ENCODE assay signal across 9 mouse cellular contexts in the genomic region with DNA sequence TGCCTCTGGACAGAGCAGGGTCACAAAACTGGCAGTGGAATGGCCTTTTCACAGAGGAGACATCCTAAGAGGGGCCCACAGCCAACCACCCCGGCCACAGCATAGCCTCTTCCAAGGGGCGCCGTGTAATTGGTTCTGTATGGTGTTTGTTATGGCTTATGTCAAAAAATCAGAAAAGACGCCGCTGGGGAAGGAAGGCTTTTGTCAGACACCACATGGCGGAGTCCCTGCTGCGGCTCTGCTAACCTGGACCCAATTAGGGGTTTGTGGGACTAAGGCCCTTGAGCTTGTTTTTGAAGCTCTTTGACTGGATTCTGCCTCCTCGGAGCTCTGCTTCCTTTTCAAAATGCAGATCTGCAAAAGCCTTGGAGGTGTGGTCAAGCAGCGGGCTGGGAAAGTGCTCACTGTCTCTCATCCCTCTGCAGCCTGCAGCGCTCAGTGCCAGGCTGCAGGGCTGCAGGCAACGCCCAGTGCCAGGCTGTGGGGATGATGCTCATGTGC. TPM values are rescaled to one million over a fixed set of nuclear protein-coding genes. Genes with fewer than 3 reads are reported as not detected.
DNase-seq lines count a peak whose midpoint lies in the region; ATAC-seq lines count a peak whose summit lies in the region.
"Had no signal": no experiment of that assay in that cellular context is flagged by ENCODE, and none has a peak within 500 bp of the region (broad histone marks: within the 10 kb centered on the region; RNA-seq: fewer than 3 reads in every experiment).

No protein-coding gene starts in this region.

- no peak overlapping the region for H3K4me3 ChIP-seq in forebrain, embryonic 11.5 days (ENCODE audit: low read depth, low read length)
- no peak overlapping the region for H3K4me3 ChIP-seq in liver, embryonic 11.5 days (ENCODE audit: low read depth, low read length)

- no peak for ATAC-seq in forebrain, embryonic 11.5 days (replicated peaks; ENCODE audit: low FRiP score)
- ATAC-seq in liver, embryonic 11.5 days (replicated peaks; ENCODE audit: low FRiP score), result no peak

- H3K27ac ChIP-seq in forebrain, embryonic 11.5 days (ENCODE audit: low read depth, low read length), result peak overlapping the region; percentile 37; the same call in 1 of the 2 replicates
- H3K27ac ChIP-seq in liver, embryonic 11.5 days (ENCODE audit: low read depth, low read length), result no peak overlapping the region
- H3K27ac ChIP-seq: liver, embryonic 14.5 days had no signal

- no peaks in the 10 kb centered on the region for H3K9me3 ChIP-seq in forebrain, embryonic 11.5 days (ENCODE audit: control insufficient read depth, low read length)
- H3K9me3 ChIP-seq in liver, embryonic 11.5 days (ENCODE audit: control insufficient read depth, low read length), result no peaks in the 10 kb centered on the region

- 0 out of 2 replicates have a peak overlapping the region, but pooled peaks have one; percentile 23 for H3K9ac ChIP-seq in forebrain, embryonic 11.5 days (ENCODE audit: low read length)
- H3K9ac ChIP-seq in liver, embryonic 11.5 days (ENCODE audit: low read depth, low read length), result no peak overlapping the region
- H3K9ac ChIP-seq: liver, embryonic 14.5 days had no signal

- peaks cover 7% of the 10 kb centered on the region for H3K4me1 ChIP-seq in forebrain, embryonic 11.5 days (replicated peaks; ENCODE audit: control insufficient read depth, insufficient read depth, low read length)
- H3K4me1 ChIP-seq in liver, embryonic 11.5 days (replicated peaks; ENCODE audit: control insufficient read depth, insufficient read depth, low read length), result no peaks in the 10 kb centered on the region

- no peaks in the 10 kb centered on the region for H3K27me3 ChIP-seq in forebrain, embryonic 11.5 days (ENCODE audit: control insufficient read depth, insufficient read depth, low read length)
- H3K27me3 ChIP-seq in liver, embryonic 11.5 days (replicated peaks; ENCODE audit: control insufficient read depth, insufficient read depth, low read length), result no peaks in the 10 kb centered on the region

- H3K4me2 ChIP-seq in forebrain, embryonic 11.5 days (ENCODE audit: low read depth, low read length, severe bottlenecking), result peak overlapping the region; percentile 22; the same call in 1 of the 2 replicates
- H3K4me2 ChIP-seq in liver, embryonic 11.5 days, result no peak overlapping the region

- DNase-seq in right cerebral cortex, postnatal 25 days, result peak; percentile 6
- no peak for DNase-seq in right cerebral cortex, postnatal 14 days
- DNase-seq in forebrain, embryonic 11.5 days (ENCODE audit: low spot score), result peak; percentile 67
- peak; percentile 53 for DNase-seq in mesoderm, embryonic 11.5 days (ENCODE audit: low read depth, low spot score)
- no peak for DNase-seq in urinary bladder, postnatal 4 days (ENCODE audit: low spot score in 2 of 2)
- no peak for DNase-seq in liver, embryonic 11.5 days (ENCODE audit: low spot score)
- DNase-seq in urinary bladder, adult 18-20 months (ENCODE audit: low spot score in 2 of 2), result no peak

- H3K36me3 ChIP-seq in forebrain, embryonic 11.5 days (ENCODE audit: control insufficient read depth, insufficient read depth, low read length), result no peaks in the 10 kb centered on the region
- H3K36me3 ChIP-seq in liver, embryonic 11.5 days (ENCODE audit: control insufficient read depth, insufficient read depth, low read length), result no peaks in the 10 kb centered on the region

- 13% methylated on average over 11 of the region's 11 CpGs for WGBS in forebrain, embryonic 11.5 days
- WGBS in liver, embryonic 11.5 days, result 46% methylated on average over 11 of the region's 11 CpGs

RNA-seq across cellular contexts. Expression of gene Ribc2, which starts 34.6 kb away (rescaled TPM):
- polyA plus RNA-seq in forebrain, embryonic 11.5 days (2014; fragmentation: Nextera tagmentation; extraction: Ambion mirVana), result 0.47 and 0.95 TPM in 2 replicates
- 0.15 and 0.25 TPM in 2 replicates for polyA plus RNA-seq in liver, embryonic 11.5 days (2014; fragmentation: Nextera tagmentation; extraction: Ambion mirVana)
- polyA plus RNA-seq: liver, embryonic 14.5 days; small intestine, adult 2 months had no signal

RNA-seq across cellular contexts. Expression of gene Smc1b, which starts 34.7 kb away (rescaled TPM):
- 0.07 and 0.12 TPM in 2 replicates for polyA plus RNA-seq in forebrain, embryonic 11.5 days (2014; fragmentation: Nextera tagmentation; extraction: Ambion mirVana)
- polyA plus RNA-seq in liver, embryonic 11.5 days (2014; fragmentation: Nextera tagmentation; extraction: Ambion mirVana), result 0.04 and 0.06 TPM in 2 replicates
- polyA plus RNA-seq: small intestine, adult 2 months had no signal

RNA-seq across cellular contexts. Expression of gene Fbln1, which starts 39.3 kb away (rescaled TPM):
- polyA plus RNA-seq in forebrain, embryonic 11.5 days (2014; fragmentation: Nextera tagmentation; extraction: Ambion mirVana), result 147 and 161 TPM in 2 replicates
- polyA plus RNA-seq in liver, embryonic 11.5 days (2014; fragmentation: Nextera tagmentation; extraction: Ambion mirVana), result 57.6 and 60.2 TPM in 2 replicates

Comparison
In these comparisons a context has a peak if more than half of its experiments do, and no peak if none do; other contexts are left out.
1. DNase-seq: peak in right cerebral cortex, postnatal 25 days (single experiment), forebrain, embryonic 11.5 days (single experiment) and mesoderm, embryonic 11.5 days (single experiment); none in right cerebral cortex, postnatal 14 days (single experiment), urinary bladder, postnatal 4 days (0 of 2), liver, embryonic 11.5 days (single experiment) and urinary bladder, adult 18-20 months (0 of 2).